Mouse (Mus musculus) lung, postnatal 0 days (tissue): ENCODE measurements around the gene Rnf157. TPM values are rescaled to one million over a fixed set of nuclear protein-coding genes. Genes with fewer than 3 reads are reported as not detected.
A peak's percentile ranks its signal among the peaks of the same experiment; 100 is the strongest.

Source experiments
- ATAC-seq: fragments of 200-750 bp; cut with Nextera tagmentation; 2 replicates; pipeline ENCODE4 v1.8.0; 2017; ENCODE audit warnings: moderate library complexity
- DNase-seq: peaks from one replicate; pipeline ENCODE4 v3.0.0-alpha.2; 2016; ENCODE audit warnings: low spot score
- H3K27ac ChIP-seq: fragments of 300-500 bp; sonication (generic); 2 replicates; pipeline ENCODE4 v1.5.1; 2014; ENCODE audit warnings: antibody characterized with exemption, mild to moderate bottlenecking, low read length, mixed read lengths
- H3K27me3 ChIP-seq: fragments of 300-500 bp; sonication (generic); replicated peaks from 2 replicates; pipeline ENCODE4 v1.6.1; 2014; ENCODE audit warnings: low read length, mixed read lengths; ENCODE audit not compliant: insufficient read depth
- H3K36me3 ChIP-seq: fragments of 300-500 bp; sonication (generic); 2 replicates; pipeline ENCODE4 v1.6.1; 2014; ENCODE audit warnings: low read length, mixed read lengths; ENCODE audit not compliant: insufficient read depth
- H3K4me1 ChIP-seq: fragments of 300-500 bp; sonication (generic); 2 replicates; pipeline ENCODE4 v1.6.1; 2014; ENCODE audit warnings: antibody characterized with exemption, low read depth, low read length, mixed read lengths; ENCODE audit not compliant: insufficient read depth
- H3K4me2 ChIP-seq: fragments of 300-500 bp; sonication (generic); replicated peaks from 2 replicates; pipeline ENCODE4 v1.6.1; 2014; ENCODE audit warnings: low read depth, mild to moderate bottlenecking, low read length, moderate library complexity, mixed read lengths
- H3K4me3 ChIP-seq: fragments of 300-500 bp; sonication (generic); 2 replicates; pipeline ENCODE4 v1.5.1; 2014; ENCODE audit warnings: low read depth, low read length
- H3K9ac ChIP-seq: fragments of 300-500 bp; sonication (generic); replicated peaks from 2 replicates; pipeline ENCODE4 v1.6.1; 2014; ENCODE audit warnings: low read depth, mild to moderate bottlenecking
- H3K9me3 ChIP-seq: fragments of 300-500 bp; sonication (generic); 2 replicates; pipeline ENCODE4 v1.6.1; 2016; ENCODE audit warnings: low read length, mixed read lengths
- CTCF ChIP-seq: IDR thresholded peaks from 2 replicates; pipeline ENCODE4 v1.5.1; 2016; ENCODE audit warnings: antibody characterized with exemption, mild to moderate bottlenecking
- EP300 ChIP-seq: IDR thresholded peaks from 2 replicates; pipeline ENCODE4 v1.6.1; 2016; ENCODE audit warnings: antibody characterized with exemption, mild to moderate bottlenecking, control low read depth
- WGBS: fragments of 180-500 bp; shearing (Covaris S2); extraction: QIAGEN DNeasy Blood & Tissue Kit; methylation state at CpG from one replicate; pipeline ENCODE4 v1.1.7; 2014; 5-methylcytosine and 5-hydroxymethylcytosine counted together
- polyA plus RNA-seq: library from polyadenylated mRNA; unstranded; fragments of >200 nt; fragmentation: Nextera tagmentation; extraction: Ambion mirVana; gene quantifications from 2 replicates; pipeline ENCODE4 v1.2.1, GENCODE M21; 2015

Rnf157 gene
- polyA plus RNA-seq, 1 experiment from 2014 or later, result 1.4 TPM

DNA sequence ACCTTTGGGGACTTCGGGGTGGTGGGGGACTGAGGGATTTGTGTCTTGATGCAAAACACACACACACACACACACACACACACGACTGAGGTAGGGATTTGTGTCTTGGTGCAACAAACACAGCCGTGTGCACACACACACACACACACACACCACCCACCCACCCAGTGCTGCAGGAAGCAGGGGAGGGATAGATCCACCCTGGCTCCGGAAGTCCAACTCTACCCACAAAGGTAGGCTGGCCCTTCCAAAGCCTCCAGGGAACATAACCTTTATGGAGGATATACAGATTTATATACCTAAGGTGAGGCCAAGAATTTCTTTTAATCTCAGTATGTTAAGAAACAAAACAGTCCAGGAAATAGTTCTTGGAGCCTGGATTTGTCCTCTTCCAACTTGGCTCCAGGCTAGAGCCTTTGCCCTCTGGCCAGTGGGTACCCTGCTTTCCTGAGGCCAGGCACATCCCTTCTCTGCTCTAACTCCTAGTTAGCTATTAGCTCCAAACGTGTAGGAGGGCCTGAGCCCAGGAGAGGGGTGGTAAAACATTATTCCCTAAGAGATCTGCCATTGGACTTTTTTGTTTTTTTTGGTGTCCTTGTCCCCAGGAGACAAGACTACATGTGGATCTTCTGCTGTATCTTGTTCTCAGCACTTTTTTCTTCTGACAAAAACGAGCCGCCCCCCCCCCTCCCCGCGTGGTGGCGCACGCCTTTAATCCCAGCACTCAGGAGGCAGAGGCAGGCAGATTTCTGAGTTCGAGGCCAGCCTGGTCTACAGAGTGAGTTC, 22.3 kb upstream of the Rnf157 start:
- ATAC-seq (no peak), DNase-seq (peak; percentile 51)
- Histone ChIP-seq H3K36me3 (peaks cover 11% of the 10 kb centered on the region; the same call in 1 of the 2 replicates), H3K9ac (peak overlapping the region; percentile 87), H3K27me3 (no peaks in the 10 kb centered on the region), H3K9me3 (no peaks in the 10 kb centered on the region), H3K4me1 (peaks cover 11% of the 10 kb centered on the region; the same call in 1 of the 2 replicates), H3K4me2 (peak overlapping the region; percentile 75), H3K27ac (peak overlapping the region; percentile 97), H3K4me3 (peak overlapping the region; percentile 74)
- 40% methylated on average over 12 of the region's 12 CpGs for WGBS
- TF ChIP-seq EP300, result no peak
- no peak for TF ChIP-seq CTCF

GRCm38 (mm10) chr11:116434287-116434966, 21.6 kb upstream of the Rnf157 start:
- Histone ChIP-seq H3K36me3 (peaks cover 11% of the 10 kb centered on the region; the same call in 1 of the 2 replicates), H3K4me1 (peaks cover 11% of the 10 kb centered on the region; the same call in 1 of the 2 replicates), H3K27me3 (no peaks in the 10 kb centered on the region), H3K9me3 (no peaks in the 10 kb centered on the region), H3K9ac (peak overlapping the region; percentile 87), H3K4me2 (peak overlapping the region; percentile 75), H3K4me3 (peak overlapping the region; percentile 74), H3K27ac (peak overlapping the region; percentile 97)
- DNase-seq (peak; percentile 87), ATAC-seq (peak; percentile 23)
- WGBS, result 1% methylated on average over 27 of the region's 67 CpGs
- TF ChIP-seq CTCF (0 out of 2 replicates have a peak, but pooled peaks have one; percentile 4), EP300 (no peak)

- Histone ChIP-seq H3K4me1 (peaks cover 11% of the 10 kb centered on the region; the same call in 1 of the 2 replicates), H3K4me3 (peak within 1 kb of the TSS; percentile 74), H3K9me3 (no peaks in the 10 kb centered on the region), H3K9ac (peak within 1 kb of the TSS; percentile 87), H3K36me3 (peaks cover 7% of the 10 kb centered on the region; the same call in 1 of the 2 replicates), H3K27ac (peak within 1 kb of the TSS; percentile 97), H3K4me2 (peak within 1 kb of the TSS; percentile 75), H3K27me3 (no peaks in the 10 kb centered on the region)
- peak; percentile 100 for DNase-seq
- 4% methylated on average over 44 of the region's 66 CpGs for WGBS
- TF ChIP-seq CTCF (no peak), EP300 (peak; percentile 60)
- peak; percentile 95 for ATAC-seq
Measured at GRCm38 (mm10) chr11:116433356-116434286, 20.8 kb upstream of the Rnf157 start, which contains the start of gene Ubald2. Gene Ubald2, plus strand, starts transcription at chr11:116434094.

GRCm38 (mm10) chr11:116432593-116433355, 19.9 kb upstream of the Rnf157 start:
- Histone ChIP-seq H3K9me3 (no peaks in the 10 kb centered on the region), H3K27ac (peak overlapping the region; percentile 20; the same call in 1 of the 2 replicates), H3K4me1 (peaks cover 14% of the 10 kb centered on the region; the same call in 1 of the 2 replicates), H3K27me3 (no peaks in the 10 kb centered on the region), H3K9ac (no peak overlapping the region), H3K4me3 (no peak overlapping the region), H3K4me2 (0 out of 2 replicates have a peak overlapping the region, but pooled peaks have one; percentile 35), H3K36me3 (peaks cover 5% of the 10 kb centered on the region; the same call in 1 of the 2 replicates)
- 53% methylated on average over 8 of the region's 8 CpGs for WGBS
- TF ChIP-seq CTCF, result no peak
- TF ChIP-seq EP300, result no peak
- ATAC-seq (no peak), DNase-seq (no peak)

- ATAC-seq (no peak), DNase-seq (no peak)
- H3K4me1 ChIP-seq, result peaks cover 12% of the 10 kb centered on the region; the same call in 1 of the 2 replicates
- H3K9me3 ChIP-seq, result no peaks in the 10 kb centered on the region
- TF ChIP-seq CTCF, result no peak
- no peak for TF ChIP-seq EP300
- WGBS, result 45% methylated on average over 6 of the region's 6 CpGs
- H3K27me3 ChIP-seq, result no peaks in the 10 kb centered on the region
- no peak overlapping the region for H3K27ac ChIP-seq
- no peak overlapping the region for H3K4me3 ChIP-seq
- H3K36me3 ChIP-seq, result no peaks in the 10 kb centered on the region
- no peak overlapping the region for H3K4me2 ChIP-seq
- no peak overlapping the region for H3K9ac ChIP-seq
Measured at GRCm38 (mm10) chr11:116432127-116432526, 19.3 kb upstream of the Rnf157 start.
